Mouse (Mus musculus): ENCODE results near the gene Tjap1. TPM values are rescaled to one million over a fixed set of nuclear protein-coding genes. Genes with fewer than 3 reads are reported as not detected.

Gene Tjap1
- polyA plus RNA-seq, 1 experiment from 2014 or later: 43.7 TPM

DNA sequence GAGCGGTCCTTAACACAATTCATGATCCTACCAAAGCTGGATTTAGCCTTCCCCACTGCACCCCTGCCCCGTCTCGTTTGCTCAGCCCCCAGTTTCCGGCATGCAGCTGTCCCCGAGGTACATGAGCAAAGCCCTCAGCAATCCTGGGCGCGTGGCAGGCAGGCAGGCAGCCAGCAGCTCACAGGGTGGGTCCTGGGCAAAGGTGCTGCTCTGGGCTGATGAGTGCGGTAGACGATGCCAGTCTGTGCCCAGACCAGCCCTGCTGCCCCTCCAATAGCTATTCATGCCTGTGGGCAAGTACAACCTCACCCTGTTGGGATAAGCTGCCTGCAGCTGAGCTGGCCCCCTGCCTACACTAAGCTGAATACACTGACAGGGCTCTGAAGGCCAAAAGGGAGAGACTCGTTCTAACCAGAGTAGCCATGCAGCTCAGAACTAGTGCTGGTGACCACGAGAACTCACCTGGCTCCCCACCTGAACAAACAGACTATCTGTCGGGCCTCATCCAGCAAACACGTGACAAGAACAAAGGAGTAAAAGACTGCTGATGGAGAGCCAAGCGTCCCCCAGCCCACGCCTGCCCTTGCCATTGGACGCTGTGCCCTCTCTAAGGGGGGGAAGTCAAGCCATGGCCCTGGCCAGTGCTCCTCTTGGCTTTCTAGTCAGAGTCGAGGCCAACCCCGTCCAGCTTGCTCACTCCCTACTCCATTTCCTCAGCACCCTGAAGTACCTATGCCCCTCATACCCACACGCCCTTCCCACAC lies 12.9 kb downstream of the Tjap1 start:
- no peaks in the 10 kb centered on the region for H3K9me3 ChIP-seq (replicated peaks; ENCODE audit: control insufficient read depth, low read length)
- ATAC-seq (replicated peaks; ENCODE audit: insufficient number of reproducible peaks, low FRiP score, low TSS enrichment, low read depth): no peak
- H3K9ac ChIP-seq (replicated peaks; ENCODE audit: low read length): no peak overlapping the region
- no peaks in the 10 kb centered on the region for H3K27me3 ChIP-seq (ENCODE audit: control insufficient read depth, insufficient read depth, low read length)
- WGBS: 84% methylated on average over 19 of the region's 19 CpGs
- no peak overlapping the region for H3K27ac ChIP-seq (replicated peaks; ENCODE audit: low read depth, low read length)
- H3K4me1 ChIP-seq (ENCODE audit: control insufficient read depth, insufficient read depth, low read length): peaks cover 2% of the 10 kb centered on the region; the same call in 1 of the 2 replicates
- H3K4me3 ChIP-seq (ENCODE audit: low read depth, low read length): no peak overlapping the region
- H3K36me3 ChIP-seq (replicated peaks; ENCODE audit: control insufficient read depth, insufficient read depth, low read depth, low read length): peaks cover 8% of the 10 kb centered on the region; the same call in 1 of the 2 replicates
- H3K4me2 ChIP-seq (ENCODE audit: low read depth, low read length): no peak overlapping the region
- no peak for DNase-seq (ENCODE audit: low spot score)

DNA sequence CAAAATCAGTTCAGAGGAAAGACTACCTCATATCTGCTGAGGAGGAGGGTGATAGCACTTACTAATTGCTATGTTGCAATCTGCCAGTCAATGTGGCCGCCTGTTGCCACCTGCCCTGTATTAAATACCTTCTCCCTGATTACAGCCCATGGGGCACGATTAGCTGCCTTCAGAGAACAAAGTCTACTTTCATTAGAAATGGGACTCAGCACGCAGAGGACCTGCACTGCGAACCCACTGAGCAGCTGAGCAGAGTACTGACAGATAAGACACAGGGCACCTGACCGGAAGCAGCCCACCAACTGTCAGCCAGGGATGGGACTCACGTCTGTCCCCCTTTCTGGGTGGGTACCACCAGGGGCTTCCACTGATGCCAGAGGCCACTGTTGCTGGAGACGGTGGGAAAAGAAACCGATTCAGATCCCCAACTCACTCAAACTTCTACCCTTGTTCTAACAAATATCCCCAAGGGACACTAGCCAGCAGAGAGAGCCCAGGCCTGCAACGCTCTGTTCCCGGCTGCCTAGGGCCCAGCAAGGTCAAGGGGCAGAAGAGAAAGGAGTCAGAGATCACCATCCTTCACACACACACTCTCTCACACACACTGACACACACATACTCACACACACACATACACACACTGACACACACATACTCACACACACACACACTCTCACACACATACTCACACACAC lies 14.7 kb downstream of the Tjap1 start:
- no peaks in the 10 kb centered on the region for H3K27me3 ChIP-seq (ENCODE audit: control insufficient read depth, insufficient read depth, low read length)
- DNase-seq (ENCODE audit: low spot score): no peak
- WGBS: 58% methylated on average over 10 of the region's 10 CpGs
- no peak for ATAC-seq (replicated peaks; ENCODE audit: insufficient number of reproducible peaks, low FRiP score, low TSS enrichment, low read depth)
- no peaks in the 10 kb centered on the region for H3K9me3 ChIP-seq (replicated peaks; ENCODE audit: control insufficient read depth, low read length)
- H3K4me1 ChIP-seq (ENCODE audit: control insufficient read depth, insufficient read depth, low read length): peaks cover 2% of the 10 kb centered on the region; the same call in 1 of the 2 replicates
- peaks cover 10% of the 10 kb centered on the region; the same call in 1 of the 2 replicates for H3K36me3 ChIP-seq (replicated peaks; ENCODE audit: control insufficient read depth, insufficient read depth, low read depth, low read length)
- H3K4me3 ChIP-seq (ENCODE audit: low read depth, low read length): no peak overlapping the region
- H3K27ac ChIP-seq (replicated peaks; ENCODE audit: low read depth, low read length): no peak overlapping the region
- H3K4me2 ChIP-seq (ENCODE audit: low read depth, low read length): no peak overlapping the region
- H3K9ac ChIP-seq (replicated peaks; ENCODE audit: low read length): no peak overlapping the region

DNA sequence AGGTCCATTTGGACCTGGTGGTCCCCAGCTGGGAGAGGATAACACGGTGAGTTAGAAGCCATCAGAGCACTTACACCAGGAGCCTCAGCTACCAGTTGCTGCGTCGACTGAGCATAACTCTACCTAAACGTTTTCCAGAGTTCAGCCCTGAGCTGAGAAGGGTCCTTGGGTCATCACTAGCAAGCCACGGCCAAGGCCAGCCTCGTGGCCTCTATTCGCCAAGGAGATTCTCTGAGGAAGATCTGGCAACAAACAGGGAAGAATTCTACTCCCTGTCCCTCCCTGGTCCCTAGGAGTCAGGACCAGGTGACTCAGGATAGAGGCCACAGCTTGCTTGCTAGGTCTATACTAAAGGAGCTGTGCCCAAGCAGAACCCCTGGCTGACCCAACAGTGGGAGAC lies 15.3 kb downstream of the Tjap1 start:
- Histone ChIP-seq H3K27ac (replicated peaks; ENCODE audit: low read depth, low read length) (no peak overlapping the region), H3K27me3 (ENCODE audit: control insufficient read depth, insufficient read depth, low read length) (no peaks in the 10 kb centered on the region), H3K9ac (replicated peaks; ENCODE audit: low read length) (no peak overlapping the region), H3K4me3 (ENCODE audit: low read depth, low read length) (no peak overlapping the region), H3K36me3 (replicated peaks; ENCODE audit: control insufficient read depth, insufficient read depth, low read depth, low read length) (peaks cover 11% of the 10 kb centered on the region; the same call in 1 of the 2 replicates), H3K4me1 (ENCODE audit: control insufficient read depth, insufficient read depth, low read length) (peaks cover 2% of the 10 kb centered on the region; the same call in 1 of the 2 replicates), H3K4me2 (ENCODE audit: low read depth, low read length) (no peak overlapping the region), H3K9me3 (replicated peaks; ENCODE audit: control insufficient read depth, low read length) (no peaks in the 10 kb centered on the region)
- 80% methylated on average over 7 of the region's 7 CpGs for WGBS
- ATAC-seq (replicated peaks; ENCODE audit: insufficient number of reproducible peaks, low FRiP score, low TSS enrichment, low read depth) (no peak), DNase-seq (ENCODE audit: low spot score) (no peak)

DNA sequence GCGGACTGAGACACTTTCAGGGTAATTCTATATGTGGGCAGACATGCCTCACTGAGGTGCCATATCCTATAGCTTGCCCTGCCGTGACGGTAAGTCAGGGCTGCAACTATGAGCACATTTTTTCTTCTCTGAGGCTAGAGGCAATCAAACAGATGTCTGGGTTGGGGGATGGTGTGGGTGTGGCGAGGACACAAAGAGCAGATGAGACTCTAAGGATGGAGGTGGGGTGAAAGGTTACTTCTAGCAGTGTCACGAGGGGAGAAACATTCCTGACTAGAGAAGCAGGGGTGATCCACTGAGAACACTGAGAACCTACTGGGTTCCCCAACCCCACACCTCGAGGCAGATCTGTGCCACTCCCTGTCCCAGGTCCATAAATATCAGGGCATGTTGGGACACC lies 15.8 kb downstream of the Tjap1 start:
- no peaks in the 10 kb centered on the region for H3K9me3 ChIP-seq (replicated peaks; ENCODE audit: control insufficient read depth, low read length)
- H3K9ac ChIP-seq (replicated peaks; ENCODE audit: low read length): no peak overlapping the region
- H3K4me1 ChIP-seq (ENCODE audit: control insufficient read depth, insufficient read depth, low read length): peaks cover 2% of the 10 kb centered on the region; the same call in 1 of the 2 replicates
- no peak overlapping the region for H3K4me2 ChIP-seq (ENCODE audit: low read depth, low read length)
- WGBS: 59% methylated on average over 6 of the region's 6 CpGs
- peaks cover 11% of the 10 kb centered on the region; the same call in 1 of the 2 replicates for H3K36me3 ChIP-seq (replicated peaks; ENCODE audit: control insufficient read depth, insufficient read depth, low read depth, low read length)
- H3K27ac ChIP-seq (replicated peaks; ENCODE audit: low read depth, low read length): no peak overlapping the region
- H3K27me3 ChIP-seq (ENCODE audit: control insufficient read depth, insufficient read depth, low read length): no peaks in the 10 kb centered on the region
- ATAC-seq (replicated peaks; ENCODE audit: insufficient number of reproducible peaks, low FRiP score, low TSS enrichment, low read depth): no peak
- H3K4me3 ChIP-seq (ENCODE audit: low read depth, low read length): no peak overlapping the region
- DNase-seq (ENCODE audit: low spot score): no peak

DNA sequence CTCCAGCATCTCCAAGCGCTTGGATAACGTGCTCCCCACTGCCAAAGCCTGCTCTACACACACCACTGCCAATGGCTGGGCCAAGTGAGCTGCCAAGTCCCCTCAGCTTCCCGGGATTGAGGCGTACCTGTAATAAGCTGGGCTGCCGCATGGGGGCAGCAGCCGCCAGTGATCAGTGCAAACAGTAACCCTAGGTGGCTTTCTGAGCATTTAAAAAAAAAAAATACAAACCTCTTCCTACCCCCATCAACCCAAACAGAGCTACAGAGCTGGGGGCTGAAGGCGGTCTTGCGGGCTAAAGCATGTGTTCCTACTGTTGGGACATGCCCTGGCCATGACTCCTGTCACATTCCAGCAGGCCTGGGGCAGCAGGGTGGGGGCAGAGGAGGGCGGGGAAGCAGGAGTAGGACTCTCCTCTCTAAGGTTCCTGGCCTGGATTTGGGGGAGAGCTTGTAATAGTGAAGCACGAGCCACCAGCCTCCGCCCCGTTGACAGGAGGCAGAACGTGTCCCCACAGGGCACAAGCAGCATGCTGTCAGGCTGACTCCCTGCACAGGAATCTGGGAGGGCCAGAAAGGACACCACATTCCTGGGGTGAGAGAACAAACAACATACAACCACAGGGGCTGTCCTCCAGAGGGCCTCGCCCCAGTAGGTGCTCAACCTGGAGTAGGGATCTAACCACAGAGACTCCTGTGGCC lies 16.8 kb downstream of the Tjap1 start:
- no peak overlapping the region for H3K27ac ChIP-seq (replicated peaks; ENCODE audit: low read depth, low read length)
- H3K4me3 ChIP-seq (ENCODE audit: low read depth, low read length): no peak overlapping the region
- no peaks in the 10 kb centered on the region for H3K4me1 ChIP-seq (ENCODE audit: control insufficient read depth, insufficient read depth, low read length)
- H3K36me3 ChIP-seq (replicated peaks; ENCODE audit: control insufficient read depth, insufficient read depth, low read depth, low read length): peaks cover 11% of the 10 kb centered on the region; the same call in 1 of the 2 replicates
- H3K9me3 ChIP-seq (replicated peaks; ENCODE audit: control insufficient read depth, low read length): no peaks in the 10 kb centered on the region
- peak; percentile 83 for DNase-seq (ENCODE audit: low spot score)
- no peaks in the 10 kb centered on the region for H3K27me3 ChIP-seq (ENCODE audit: control insufficient read depth, insufficient read depth, low read length)
- no peak; the same call in 1 of the 2 replicates for ATAC-seq (replicated peaks; ENCODE audit: insufficient number of reproducible peaks, low FRiP score, low TSS enrichment, low read depth)
- H3K4me2 ChIP-seq (ENCODE audit: low read depth, low read length): no peak overlapping the region
- no peak overlapping the region for H3K9ac ChIP-seq (replicated peaks; ENCODE audit: low read length)
- WGBS: 23% methylated on average over 14 of the region's 14 CpGs

DNA sequence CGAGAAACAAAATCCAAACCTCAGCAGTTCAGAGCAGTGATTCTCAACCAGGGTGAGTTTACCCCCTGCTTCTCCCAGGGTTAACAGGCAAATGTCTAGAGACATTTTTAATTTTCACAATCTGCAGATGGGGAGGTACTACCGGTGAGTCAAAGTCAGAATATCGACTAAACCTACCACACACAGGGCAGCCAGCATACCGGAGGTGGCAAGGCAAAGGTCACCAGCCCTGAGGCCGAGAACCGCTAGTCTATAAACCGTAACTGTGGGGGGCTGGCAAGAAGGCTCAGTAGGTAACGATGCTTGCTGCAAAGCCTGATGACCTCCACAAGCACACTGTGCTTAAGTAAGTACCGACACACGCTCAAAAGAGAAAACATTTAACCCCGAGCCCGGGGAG lies 17.3 kb downstream of the Tjap1 start:
- Histone ChIP-seq H3K4me1 (ENCODE audit: control insufficient read depth, insufficient read depth, low read length) (no peaks in the 10 kb centered on the region), H3K4me3 (ENCODE audit: low read depth, low read length) (no peak overlapping the region), H3K4me2 (ENCODE audit: low read depth, low read length) (no peak overlapping the region), H3K9ac (replicated peaks; ENCODE audit: low read length) (no peak overlapping the region), H3K27me3 (ENCODE audit: control insufficient read depth, insufficient read depth, low read length) (no peaks in the 10 kb centered on the region), H3K9me3 (replicated peaks; ENCODE audit: control insufficient read depth, low read length) (no peaks in the 10 kb centered on the region), H3K36me3 (replicated peaks; ENCODE audit: control insufficient read depth, insufficient read depth, low read depth, low read length) (peaks cover 11% of the 10 kb centered on the region), H3K27ac (replicated peaks; ENCODE audit: low read depth, low read length) (no peak overlapping the region)
- no peak for ATAC-seq (replicated peaks; ENCODE audit: insufficient number of reproducible peaks, low FRiP score, low TSS enrichment, low read depth)
- WGBS: 80% methylated on average over 12 of the region's 12 CpGs
- no peak for DNase-seq (ENCODE audit: low spot score)

DNA sequence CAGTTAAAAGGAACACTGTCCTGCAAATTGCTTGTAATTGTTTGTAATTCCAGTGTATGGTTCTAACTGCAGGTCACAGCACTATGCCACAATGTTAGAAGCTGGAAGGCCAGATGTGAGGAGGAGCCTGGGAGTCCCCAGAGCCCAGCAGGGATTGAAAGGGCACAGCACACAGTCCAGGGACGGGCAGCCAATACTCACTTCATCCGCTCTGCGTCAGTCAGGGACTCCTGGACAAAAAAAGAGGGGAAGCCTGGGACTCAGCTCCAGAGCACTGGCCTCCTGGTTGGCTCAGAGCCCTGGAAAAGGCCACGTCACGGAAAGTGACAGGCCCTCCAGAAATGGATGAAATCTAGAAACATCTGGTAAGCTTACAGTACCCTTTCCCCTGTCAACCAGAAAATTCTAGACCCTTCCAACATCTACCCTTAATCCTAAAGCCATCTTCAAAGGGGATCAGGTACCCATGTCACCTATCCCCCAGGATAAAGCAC lies 20.6 kb downstream of the Tjap1 start:
- ATAC-seq (replicated peaks; ENCODE audit: insufficient number of reproducible peaks, low FRiP score, low TSS enrichment, low read depth): no peak
- no peak overlapping the region for H3K27ac ChIP-seq (replicated peaks; ENCODE audit: low read depth, low read length)
- H3K27me3 ChIP-seq (ENCODE audit: control insufficient read depth, insufficient read depth, low read length): no peaks in the 10 kb centered on the region
- H3K36me3 ChIP-seq (replicated peaks; ENCODE audit: control insufficient read depth, insufficient read depth, low read depth, low read length): peaks cover 20% of the 10 kb centered on the region
- no peaks in the 10 kb centered on the region for H3K4me1 ChIP-seq (ENCODE audit: control insufficient read depth, insufficient read depth, low read length)
- no peak for DNase-seq (ENCODE audit: low spot score)
- no peaks in the 10 kb centered on the region for H3K9me3 ChIP-seq (replicated peaks; ENCODE audit: control insufficient read depth, low read length)
- H3K9ac ChIP-seq (replicated peaks; ENCODE audit: low read length): no peak overlapping the region
- 94% methylated on average over 5 of the region's 5 CpGs for WGBS
- no peak overlapping the region for H3K4me3 ChIP-seq (ENCODE audit: low read depth, low read length)
- no peak overlapping the region for H3K4me2 ChIP-seq (ENCODE audit: low read depth, low read length)

All from embryonic facial prominence, embryonic 11.5 days (tissue).